Mouse (Mus musculus): ENCODE data around the gene Rwdd4a. TPM values are rescaled to one million over a fixed set of nuclear protein-coding genes. Genes with fewer than 3 reads are reported as not detected.

Gene Rwdd4a
- 38.0 and 38.5 TPM in 2 replicates for polyA plus RNA-seq (2014; fragmentation: Nextera tagmentation; extraction: Ambion mirVana)

- peak within 1 kb of the TSS; percentile 97 for H3K4me3 ChIP-seq (replicated peaks; ENCODE audit: low read length)
- H3K4me1 ChIP-seq (replicated peaks; ENCODE audit: control insufficient read depth, insufficient read depth, low read length), result peaks cover 30% of the 10 kb centered on the region
- WGBS, result under 1% methylated on average over 65 of the region's 65 CpGs
- H3K27ac ChIP-seq, result peak within 1 kb of the TSS; percentile 84
- peaks cover 25% of the 10 kb centered on the region for H3K36me3 ChIP-seq (replicated peaks; ENCODE audit: control insufficient read depth, insufficient read depth)
- ATAC-seq (ENCODE audit: low FRiP score) (peak; percentile 100), DNase-seq (ENCODE audit: low spot score) (peak; percentile 95)
- H3K9ac ChIP-seq, result peak within 1 kb of the TSS; percentile 96
- H3K9me3 ChIP-seq (ENCODE audit: control insufficient read depth, low read length), result no peaks in the 10 kb centered on the region
- no peaks in the 10 kb centered on the region for H3K27me3 ChIP-seq (ENCODE audit: control insufficient read depth, insufficient read depth, low read length)
- H3K4me2 ChIP-seq (replicated peaks), result peak within 1 kb of the TSS; percentile 95
Observed at GRCm38 (mm10) chr8:47533344-47534125, at the start of gene Rwdd4a, which contains the start of gene Trappc11. Rwdd4a (plus strand) TSS chr8:47533664. Trappc11 (minus strand) TSS chr8:47533470.

GRCm38 (mm10) chr8:47487231-47487630 lies 46.2 kb upstream of the Rwdd4a start:
- no peak for ATAC-seq (ENCODE audit: low FRiP score)
- 91% methylated on average over 3 of the region's 3 CpGs for WGBS
- H3K27ac ChIP-seq, result no peak overlapping the region

GRCm38 (mm10) chr8:47493106-47493505 lies 40.4 kb upstream of the Rwdd4a start:
- Histone ChIP-seq H3K27ac (no peak overlapping the region), H3K36me3 (replicated peaks; ENCODE audit: control insufficient read depth, insufficient read depth) (peaks cover 86% of the 10 kb centered on the region), H3K4me1 (replicated peaks; ENCODE audit: control insufficient read depth, insufficient read depth, low read length) (no peaks in the 10 kb centered on the region), H3K4me3 (replicated peaks; ENCODE audit: low read length) (no peak overlapping the region), H3K27me3 (ENCODE audit: control insufficient read depth, insufficient read depth, low read length) (no peaks in the 10 kb centered on the region), H3K4me2 (replicated peaks) (no peak overlapping the region), H3K9me3 (ENCODE audit: control insufficient read depth, low read length) (no peaks in the 10 kb centered on the region), H3K9ac (no peak overlapping the region)
- ATAC-seq (ENCODE audit: low FRiP score) (no peak), DNase-seq (ENCODE audit: low spot score) (no peak)
- 95% methylated on average over 12 of the region's 12 CpGs for WGBS

More at GRCm38 (mm10) chr8:47487231-47487630, 46.2 kb upstream of the Rwdd4a start:
- no peak for DNase-seq (ENCODE audit: low spot score)
- H3K9ac ChIP-seq, result no peak overlapping the region
- no peak overlapping the region for H3K4me2 ChIP-seq (replicated peaks)
- H3K9me3 ChIP-seq (ENCODE audit: control insufficient read depth, low read length), result 0 out of 2 replicates have a peak, but pooled peaks cover 3% of the 10 kb centered on the region
- no peaks in the 10 kb centered on the region for H3K27me3 ChIP-seq (ENCODE audit: control insufficient read depth, insufficient read depth, low read length)
- H3K4me1 ChIP-seq (replicated peaks; ENCODE audit: control insufficient read depth, insufficient read depth, low read length), result no peaks in the 10 kb centered on the region
- no peak overlapping the region for H3K4me3 ChIP-seq (replicated peaks; ENCODE audit: low read length)
- peaks cover 33% of the 10 kb centered on the region for H3K36me3 ChIP-seq (replicated peaks; ENCODE audit: control insufficient read depth, insufficient read depth)

- Histone ChIP-seq H3K9me3 (ENCODE audit: control insufficient read depth, low read length) (no peaks in the 10 kb centered on the region), H3K4me2 (replicated peaks) (no peak overlapping the region), H3K36me3 (replicated peaks; ENCODE audit: control insufficient read depth, insufficient read depth) (peaks cover 97% of the 10 kb centered on the region), H3K4me1 (replicated peaks; ENCODE audit: control insufficient read depth, insufficient read depth, low read length) (no peaks in the 10 kb centered on the region), H3K27me3 (ENCODE audit: control insufficient read depth, insufficient read depth, low read length) (no peaks in the 10 kb centered on the region), H3K27ac (no peak overlapping the region), H3K4me3 (replicated peaks; ENCODE audit: low read length) (no peak overlapping the region), H3K9ac (no peak overlapping the region)
- no peak for DNase-seq (ENCODE audit: low spot score)
- WGBS, result 85% methylated on average over 12 of the region's 12 CpGs
- ATAC-seq (ENCODE audit: low FRiP score), result no peak
Observed at GRCm38 (mm10) chr8:47494602-47495153, 38.8 kb upstream of the Rwdd4a start.

GRCm38 (mm10) chr8:47495428-47495827 lies 38.0 kb upstream of the Rwdd4a start:
- H3K4me2 ChIP-seq (replicated peaks), result no peak overlapping the region
- no peaks in the 10 kb centered on the region for H3K4me1 ChIP-seq (replicated peaks; ENCODE audit: control insufficient read depth, insufficient read depth, low read length)
- no peak for DNase-seq (ENCODE audit: low spot score)
- H3K9ac ChIP-seq, result no peak overlapping the region
- ATAC-seq (ENCODE audit: low FRiP score), result no peak
- 89% methylated on average over 6 of the region's 6 CpGs for WGBS
- no peak overlapping the region for H3K4me3 ChIP-seq (replicated peaks; ENCODE audit: low read length)
- no peak overlapping the region for H3K27ac ChIP-seq
- no peaks in the 10 kb centered on the region for H3K9me3 ChIP-seq (ENCODE audit: control insufficient read depth, low read length)
- peaks cover 99% of the 10 kb centered on the region for H3K36me3 ChIP-seq (replicated peaks; ENCODE audit: control insufficient read depth, insufficient read depth)
- no peaks in the 10 kb centered on the region for H3K27me3 ChIP-seq (ENCODE audit: control insufficient read depth, insufficient read depth, low read length)

GRCm38 (mm10) chr8:47501994-47502393 lies 31.5 kb upstream of the Rwdd4a start:
- Histone ChIP-seq H3K36me3 (replicated peaks; ENCODE audit: control insufficient read depth, insufficient read depth) (peaks cover 98% of the 10 kb centered on the region), H3K9ac (no peak overlapping the region), H3K9me3 (ENCODE audit: control insufficient read depth, low read length) (no peaks in the 10 kb centered on the region), H3K4me1 (replicated peaks; ENCODE audit: control insufficient read depth, insufficient read depth, low read length) (no peaks in the 10 kb centered on the region), H3K27me3 (ENCODE audit: control insufficient read depth, insufficient read depth, low read length) (no peaks in the 10 kb centered on the region), H3K27ac (no peak overlapping the region), H3K4me3 (replicated peaks; ENCODE audit: low read length) (no peak overlapping the region), H3K4me2 (replicated peaks) (no peak overlapping the region)
- no peak for DNase-seq (ENCODE audit: low spot score)
- ATAC-seq (ENCODE audit: low FRiP score), result no peak
- 88% methylated on average over 2 of the region's 2 CpGs for WGBS

GRCm38 (mm10) chr8:47502546-47502945 lies 30.9 kb upstream of the Rwdd4a start:
- H3K4me3 ChIP-seq (replicated peaks; ENCODE audit: low read length), result no peak overlapping the region
- no peaks in the 10 kb centered on the region for H3K27me3 ChIP-seq (ENCODE audit: control insufficient read depth, insufficient read depth, low read length)
- H3K27ac ChIP-seq, result no peak overlapping the region
- ATAC-seq (ENCODE audit: low FRiP score) (no peak), DNase-seq (ENCODE audit: low spot score) (no peak)
- H3K9ac ChIP-seq, result no peak overlapping the region
- H3K36me3 ChIP-seq (replicated peaks; ENCODE audit: control insufficient read depth, insufficient read depth), result peaks cover 94% of the 10 kb centered on the region
- no peaks in the 10 kb centered on the region for H3K4me1 ChIP-seq (replicated peaks; ENCODE audit: control insufficient read depth, insufficient read depth, low read length)
- no peak overlapping the region for H3K4me2 ChIP-seq (replicated peaks)
- WGBS, result 97% methylated on average over 13 of the region's 13 CpGs
- H3K9me3 ChIP-seq (ENCODE audit: control insufficient read depth, low read length), result no peaks in the 10 kb centered on the region

GRCm38 (mm10) chr8:47505431-47505830 lies 28.0 kb upstream of the Rwdd4a start:
- peaks cover 92% of the 10 kb centered on the region for H3K36me3 ChIP-seq (replicated peaks; ENCODE audit: control insufficient read depth, insufficient read depth)
- H3K4me2 ChIP-seq (replicated peaks), result no peak overlapping the region
- no peak overlapping the region for H3K4me3 ChIP-seq (replicated peaks; ENCODE audit: low read length)
- ATAC-seq (ENCODE audit: low FRiP score) (no peak), DNase-seq (ENCODE audit: low spot score) (no peak)
- H3K9ac ChIP-seq, result no peak overlapping the region
- no peak overlapping the region for H3K27ac ChIP-seq
- no peaks in the 10 kb centered on the region for H3K4me1 ChIP-seq (replicated peaks; ENCODE audit: control insufficient read depth, insufficient read depth, low read length)
- H3K9me3 ChIP-seq (ENCODE audit: control insufficient read depth, low read length), result no peaks in the 10 kb centered on the region
- 91% methylated on average over 12 of the region's 12 CpGs for WGBS
- H3K27me3 ChIP-seq (ENCODE audit: control insufficient read depth, insufficient read depth, low read length), result no peaks in the 10 kb centered on the region

- WGBS, result 95% methylated on average over 9 of the region's 9 CpGs
- Histone ChIP-seq H3K4me1 (replicated peaks; ENCODE audit: control insufficient read depth, insufficient read depth, low read length) (no peaks in the 10 kb centered on the region), H3K36me3 (replicated peaks; ENCODE audit: control insufficient read depth, insufficient read depth) (peaks cover 85% of the 10 kb centered on the region), H3K27ac (no peak overlapping the region), H3K9ac (no peak overlapping the region), H3K4me2 (replicated peaks) (no peak overlapping the region), H3K4me3 (replicated peaks; ENCODE audit: low read length) (no peak overlapping the region), H3K9me3 (ENCODE audit: control insufficient read depth, low read length) (no peaks in the 10 kb centered on the region), H3K27me3 (ENCODE audit: control insufficient read depth, insufficient read depth, low read length) (no peaks in the 10 kb centered on the region)
- DNase-seq (ENCODE audit: low spot score) (no peak), ATAC-seq (ENCODE audit: low FRiP score) (no peak)
Observed at GRCm38 (mm10) chr8:47510930-47511329, 22.5 kb upstream of the Rwdd4a start.

All from hindbrain, embryonic 14.5 days (tissue).